Mouse (Mus musculus): Measurements from ENCODE around the gene Ethe1.
A peak's percentile ranks its signal among the peaks of the same experiment; 100 is the strongest.
"Not testable (repeated sequence)": the region's sequence is repeated elsewhere in the genome, so short reads cannot be mapped to it uniquely, and the experiment has no call there.

The Ethe1 gene

DNA sequence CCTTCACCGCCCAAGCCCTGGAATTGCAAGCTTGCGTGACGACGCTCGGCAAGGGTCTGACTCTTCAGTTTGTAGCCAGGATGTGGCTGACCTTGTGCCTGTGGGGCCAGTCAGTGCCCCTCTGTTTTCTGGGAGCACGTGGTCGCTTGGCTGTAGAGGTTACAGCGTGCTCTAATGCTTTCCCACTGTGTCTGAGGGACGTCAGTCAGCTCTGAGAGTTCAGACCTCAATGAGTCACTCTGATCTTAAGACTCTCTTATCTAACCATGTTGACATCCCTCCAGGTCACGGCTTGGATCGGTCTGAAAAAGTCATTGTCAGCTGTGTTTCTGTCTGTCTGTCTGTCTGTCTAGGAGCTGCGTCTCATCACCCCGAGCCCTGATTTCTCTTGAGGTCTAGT, 27.5 kb downstream of the Ethe1 start:
- no peak for DNase-seq

GRCm38 (mm10) chr7:24617763-24618162, 30.4 kb downstream of the Ethe1 start:
- DNase-seq, result no peak

DNA sequence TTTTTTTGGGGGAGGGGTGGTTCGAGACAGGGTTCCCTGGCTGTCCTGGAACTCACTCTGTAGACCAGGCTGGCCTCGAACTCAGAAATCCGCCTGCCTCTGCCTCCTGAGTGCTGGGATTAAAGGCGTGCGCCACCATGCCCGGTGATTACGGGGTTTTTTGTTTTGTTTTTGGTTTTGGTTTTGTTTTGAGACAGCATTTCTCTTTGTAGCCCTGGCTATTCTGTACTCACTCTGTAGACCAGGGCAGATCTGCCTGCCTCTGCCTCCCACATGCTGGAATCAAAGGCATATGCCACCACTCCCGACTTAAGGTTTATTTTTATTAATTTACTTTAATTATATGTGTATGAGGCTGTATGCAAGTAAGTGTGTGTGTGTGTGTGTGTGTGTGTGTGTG, 31.0 kb downstream of the Ethe1 start:
- not testable (repeated sequence) for DNase-seq

GRCm38 (mm10) chr7:24619671-24620397, 32.5 kb downstream of the Ethe1 start:
- no peak for DNase-seq

DNA sequence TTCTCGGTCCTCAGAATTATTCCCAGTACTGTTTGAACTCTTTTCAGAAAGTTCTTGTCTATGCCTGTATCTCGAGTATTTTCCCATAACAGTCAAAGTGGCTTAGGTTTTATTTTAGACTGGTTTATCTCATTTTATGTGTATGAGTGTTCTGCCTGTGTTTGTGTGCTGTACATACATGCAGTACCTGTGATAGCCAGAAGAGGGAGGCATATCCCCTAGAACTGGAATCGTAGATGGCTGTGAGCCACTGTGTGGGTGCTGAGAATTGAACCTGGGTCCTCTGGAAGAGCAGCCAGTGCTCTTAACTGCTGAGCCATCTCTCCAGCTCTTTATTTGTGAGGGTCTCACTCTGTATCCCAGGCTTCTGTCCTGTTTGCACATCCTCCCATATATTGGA, 33.9 kb downstream of the Ethe1 start:
- no peak for DNase-seq

DNA sequence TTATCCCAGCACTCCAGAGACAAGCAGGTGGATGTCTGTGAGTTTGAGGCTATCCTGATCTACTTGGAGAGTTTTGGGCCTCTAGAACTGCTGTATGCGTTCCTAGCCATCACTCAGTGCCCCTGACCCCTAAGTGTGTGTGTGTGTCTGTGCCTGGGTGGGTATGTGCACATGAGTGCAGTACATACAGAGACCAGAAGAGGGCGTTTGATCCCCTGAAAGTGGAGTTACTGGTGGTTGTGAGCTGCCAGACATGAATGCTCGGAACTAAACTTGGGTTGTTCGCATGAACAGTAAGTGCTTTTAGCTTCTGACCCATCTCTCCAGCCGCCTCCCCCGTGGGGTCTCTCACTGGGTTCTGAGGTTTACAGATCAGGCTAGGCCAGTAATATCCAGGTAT, 35.6 kb downstream of the Ethe1 start:
- DNase-seq, result no peak

GRCm38 (mm10) chr7:24628685-24629610, 41.6 kb downstream of the Ethe1 start:
- peak; percentile 81 to 87 for DNase-seq

DNA sequence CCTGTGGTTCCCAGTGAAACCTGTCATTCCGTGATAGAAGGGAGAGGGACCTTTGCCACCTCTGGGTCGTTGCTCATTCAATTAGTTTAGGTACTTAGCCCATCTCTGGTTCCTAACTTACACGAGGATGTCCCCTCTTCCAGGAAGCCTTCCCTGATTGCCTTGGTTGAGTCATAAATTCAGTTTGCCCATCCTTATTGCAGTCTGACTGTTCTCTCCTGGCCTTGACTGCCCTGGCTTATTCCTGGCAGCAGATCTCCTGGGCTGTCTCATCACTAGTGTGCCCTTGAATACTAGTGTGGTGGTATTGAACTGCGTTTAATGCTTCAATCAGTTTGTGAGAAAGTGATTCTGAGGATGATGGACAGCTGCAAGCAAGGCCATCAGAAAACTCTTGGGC, 42.3 kb downstream of the Ethe1 start:
- DNase-seq, result no peak

DNA sequence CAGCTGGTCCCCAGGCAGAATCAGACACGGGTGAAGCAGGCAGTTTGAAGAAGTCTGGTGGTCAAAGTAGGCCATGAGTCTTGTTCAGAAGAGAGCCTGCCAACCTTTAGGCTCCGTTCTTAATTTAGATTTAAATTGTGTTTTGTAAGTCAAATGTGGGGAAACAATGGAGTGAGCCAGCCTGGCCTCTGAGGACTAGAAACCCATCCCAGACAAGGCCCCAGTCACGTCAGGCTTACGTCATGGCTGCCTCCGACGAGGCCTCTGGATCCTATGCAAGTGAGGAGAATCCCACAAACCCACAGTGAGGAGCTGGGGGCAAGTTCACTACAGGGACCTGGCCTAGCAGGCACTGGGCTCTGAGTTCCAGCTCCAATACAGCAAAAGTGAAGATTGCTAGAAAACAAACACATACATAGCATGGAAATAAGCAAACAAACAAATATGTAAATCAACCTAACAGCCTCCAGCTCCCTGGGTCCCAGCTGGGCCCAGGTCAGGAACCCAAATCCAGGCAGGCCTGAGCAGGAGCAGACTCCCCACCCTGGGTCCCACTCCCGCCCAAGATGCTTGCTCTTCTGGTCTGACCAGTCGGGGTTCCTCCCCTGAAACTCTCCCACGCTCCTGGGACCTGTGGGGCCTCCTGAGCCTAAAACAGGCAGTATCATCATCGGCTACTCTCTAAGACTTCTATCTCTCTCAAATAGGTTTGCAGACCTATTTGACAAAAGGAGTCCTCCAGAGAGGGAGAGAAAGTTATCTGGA, 43.0 kb downstream of the Ethe1 start:
- no peak for DNase-seq

GRCm38 (mm10) chr7:24636264-24636663, 48.9 kb downstream of the Ethe1 start, which contains the start of gene Lypd3:
Gene Lypd3, plus strand, starts transcription at chr7:24636550.
- no peak for DNase-seq

DNA sequence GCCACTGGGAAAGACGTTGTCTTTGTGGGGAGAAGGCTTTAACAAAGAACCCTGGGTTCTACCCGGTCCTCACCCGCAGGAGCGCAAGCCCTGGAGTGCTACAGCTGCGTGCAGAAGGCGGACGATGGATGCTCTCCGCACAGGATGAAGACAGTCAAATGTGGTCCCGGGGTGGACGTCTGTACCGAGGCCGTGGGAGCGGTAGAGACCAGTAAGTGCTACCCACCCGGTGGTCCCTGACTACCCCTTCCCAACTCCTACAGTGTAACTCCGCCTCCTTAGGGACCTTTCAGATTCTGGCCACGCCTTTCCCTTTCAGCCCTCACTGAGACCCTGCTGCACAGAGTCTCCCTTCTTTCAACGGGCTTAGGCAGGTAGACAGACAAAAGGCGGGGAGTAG, 49.7 kb downstream of the Ethe1 start:
- DNase-seq, result no peak

DNA sequence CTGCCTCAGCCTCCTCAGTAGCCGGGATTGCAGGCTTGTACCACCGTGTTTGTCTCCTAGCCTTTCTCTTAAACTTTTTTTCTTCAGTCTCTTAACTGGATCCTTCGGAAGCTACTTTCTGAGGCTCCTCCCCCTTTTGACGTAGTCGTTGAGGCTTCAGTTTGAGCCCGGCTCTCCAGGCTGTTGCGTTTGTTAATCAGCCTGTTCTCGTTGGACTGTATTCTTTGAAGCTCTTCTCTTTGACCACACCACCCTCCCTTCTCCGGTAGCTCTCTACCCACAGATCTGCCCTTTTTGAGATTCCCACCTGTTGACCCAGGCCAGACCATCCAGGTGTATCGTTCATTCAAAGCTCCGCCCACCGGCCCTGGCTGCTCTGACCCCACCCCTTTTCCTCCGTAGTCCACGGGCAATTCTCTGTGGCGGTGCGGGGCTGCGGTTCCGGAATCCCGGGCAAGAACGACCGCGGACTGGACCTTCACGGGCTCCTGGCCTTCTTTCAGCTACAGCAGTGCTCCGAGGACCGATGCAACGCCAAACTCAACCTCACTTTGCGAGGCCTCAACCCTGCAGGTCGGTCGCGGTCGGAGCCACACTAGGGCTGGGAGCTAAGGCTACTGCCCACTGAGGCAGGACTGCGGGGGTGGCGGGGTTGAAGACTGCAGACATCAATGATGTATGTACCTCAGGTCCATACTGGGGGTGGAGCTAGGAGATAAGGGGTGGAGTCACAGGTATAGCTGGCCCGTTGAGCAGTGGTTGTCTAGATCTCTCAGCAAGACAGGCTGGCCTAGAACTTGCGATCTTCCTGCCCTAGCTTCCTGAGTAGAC, 50.9 kb downstream of the Ethe1 start:
- DNase-seq, result no peak

- DNase-seq, result no peak
Measured at GRCm38 (mm10) chr7:24640450-24640849, 53.1 kb downstream of the Ethe1 start.

DNA sequence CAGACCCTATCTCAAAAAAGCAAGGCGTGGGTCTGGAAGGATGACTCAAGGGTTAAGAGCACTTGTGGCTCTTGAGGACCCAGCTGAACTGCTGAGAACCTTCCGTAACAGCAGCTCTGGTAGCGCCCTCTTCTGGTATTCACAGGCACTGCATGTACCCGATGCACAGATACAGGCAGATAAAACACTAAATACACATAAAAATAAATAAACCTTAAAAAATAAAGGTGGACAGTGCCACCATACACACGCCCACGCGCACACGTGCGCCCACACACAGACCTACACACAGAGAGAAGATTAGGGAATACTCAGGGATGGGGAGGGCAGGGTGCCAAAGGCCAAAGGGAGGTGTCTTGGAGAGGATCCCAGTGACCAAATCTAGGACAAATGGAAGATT, 55.1 kb downstream of the Ethe1 start:
- peak; percentile 68 to 71 for DNase-seq

DNA sequence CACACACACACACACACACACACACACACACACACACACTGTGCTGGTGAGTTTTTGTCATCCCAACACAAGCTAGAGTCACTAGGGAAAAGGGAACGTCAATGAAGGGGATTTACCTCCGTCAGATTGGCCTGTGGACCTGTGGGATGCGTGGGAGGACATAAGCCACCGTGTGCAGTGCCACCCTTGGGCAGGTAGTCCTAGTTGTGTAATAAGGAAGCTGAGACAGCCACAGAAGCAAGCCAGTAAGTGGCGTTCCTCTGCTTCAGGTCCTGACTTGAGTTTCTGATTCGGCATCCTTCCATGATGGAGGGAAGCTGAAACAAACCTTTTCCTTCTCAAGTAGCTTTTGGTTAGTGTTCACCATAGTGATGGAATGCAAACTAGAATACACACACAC, 57.1 kb downstream of the Ethe1 start:
- no peak for DNase-seq

DNA sequence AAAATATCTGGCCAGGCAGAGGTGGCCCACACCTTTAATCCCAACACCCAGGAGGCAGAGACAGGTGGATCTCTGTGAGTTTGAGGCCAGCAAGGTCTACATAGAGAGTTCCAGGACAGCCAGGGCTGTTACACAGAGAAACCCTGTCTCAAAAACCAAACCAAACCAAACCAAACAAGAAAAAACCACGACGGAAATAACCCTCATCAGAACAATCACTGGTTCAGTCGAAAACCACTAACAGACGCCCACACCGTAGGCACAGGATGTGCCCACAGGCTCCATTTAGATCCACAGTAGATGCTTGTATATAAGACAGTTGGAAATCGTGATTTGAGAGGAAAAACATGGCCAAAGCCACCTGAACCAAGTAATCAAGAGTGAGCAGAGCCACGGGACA, 57.7 kb downstream of the Ethe1 start:
- no peak for DNase-seq

- no peak for DNase-seq
Measured at GRCm38 (mm10) chr7:24646486-24646885, 59.1 kb downstream of the Ethe1 start.

GRCm38 (mm10) chr7:24653681-24654080, 66.3 kb downstream of the Ethe1 start:
- peak; percentile 61 to 64 for DNase-seq

Measured in thymus, postnatal 36 days (tissue).